Mouse (Mus musculus): ENCODE results near the gene Dgat2.

DNA sequence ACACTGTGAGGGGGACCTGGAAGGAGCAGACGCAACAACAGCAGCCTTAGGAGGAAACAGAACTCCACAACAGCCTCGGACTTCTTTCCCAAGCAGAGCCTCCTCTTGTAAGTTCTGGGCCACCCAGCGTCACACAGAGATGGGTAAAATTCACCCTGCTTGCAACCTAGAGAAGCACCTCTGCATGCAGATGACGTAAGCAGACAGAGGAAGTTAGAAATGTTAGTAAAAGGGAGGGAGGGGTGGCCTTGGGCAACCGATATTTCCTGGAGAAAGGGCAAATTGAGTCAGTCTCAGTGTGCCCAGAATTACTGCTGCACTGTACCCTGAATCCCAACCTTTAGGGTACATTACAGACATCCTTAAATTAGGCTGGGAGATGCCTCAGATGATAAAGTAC lies 7.4 kb upstream of the Dgat2 start:
- TF ChIP-seq POLR2A (IDR thresholded peaks at IDR 0.05; ENCODE audit: borderline replicate concordance, control insufficient read depth, low read depth, low read length) (no peak), CTCF (IDR thresholded peaks at IDR 0.05; ENCODE audit: control insufficient read depth, insufficient read depth, low read length) (no peak)

All from bone marrow, adult 2 months (tissue).